Mouse (Mus musculus): ENCODE data around the gene Herc4.

DNA sequence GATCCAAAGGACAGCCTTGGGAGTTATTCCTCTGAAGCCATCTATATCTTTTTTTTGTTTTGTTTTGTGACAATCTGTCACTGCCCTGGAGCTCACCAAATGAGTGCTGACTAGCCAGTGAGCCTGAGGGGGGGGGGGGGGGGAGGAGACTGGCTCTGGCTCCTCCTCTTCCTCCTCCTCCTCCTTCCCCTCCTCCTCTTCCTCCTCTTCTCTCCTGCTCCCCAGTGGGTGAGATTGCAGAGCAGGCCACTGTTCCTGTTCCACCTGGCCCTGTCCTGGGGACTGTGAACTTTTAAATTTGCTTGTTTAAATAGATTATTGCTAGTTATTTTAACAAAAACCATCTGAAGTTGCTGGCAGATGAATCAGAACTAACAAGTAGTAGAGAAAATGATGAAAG, 28.8 kb downstream of the Herc4 start:
- TF ChIP-seq GATA1 (IDR thresholded peaks at IDR 0.05; ENCODE audit: low read length) (no peak), TAL1 (IDR thresholded peaks at IDR 0.05; ENCODE audit: low read length) (no peak)

Data from erythroblast, embryonic 14.5 days (primary cell).